Mouse (Mus musculus): Measurements from ENCODE around the gene Mpp4. TPM values are rescaled to one million over a fixed set of nuclear protein-coding genes. Genes with fewer than 3 reads are reported as not detected.

The Mpp4 gene
- polyA plus RNA-seq, 1 experiment from 2014 or later: 1.6 TPM

- Histone ChIP-seq H3K4me2 (ENCODE audit: low read depth, low read length) (no peak overlapping the region), H3K4me1 (ENCODE audit: control insufficient read depth, insufficient read depth, low read length) (no peaks in the 10 kb centered on the region), H3K27ac (ENCODE audit: low read depth, low read length) (no peak overlapping the region), H3K9ac (replicated peaks; ENCODE audit: low read depth, low read length) (no peak overlapping the region), H3K9me3 (ENCODE audit: control insufficient read depth, low read length) (no peaks in the 10 kb centered on the region), H3K27me3 (ENCODE audit: control insufficient read depth, insufficient read depth, low read length) (no peaks in the 10 kb centered on the region), H3K4me3 (ENCODE audit: low read depth, low read length) (no peak overlapping the region), H3K36me3 (ENCODE audit: control insufficient read depth, insufficient read depth, low read length) (peaks cover 26% of the 10 kb centered on the region; the same call in 1 of the 2 replicates)
- 92% methylated on average over 5 of the region's 5 CpGs for WGBS
- no peak for ATAC-seq (ENCODE audit: low read depth)
Measured at GRCm38 (mm10) chr1:59173023-59173422, 9.8 kb upstream of the Mpp4 start.

- Histone ChIP-seq H3K27me3 (ENCODE audit: control insufficient read depth, insufficient read depth, low read length) (no peaks in the 10 kb centered on the region), H3K36me3 (ENCODE audit: control insufficient read depth, insufficient read depth, low read length) (peaks cover 30% of the 10 kb centered on the region), H3K4me3 (ENCODE audit: low read depth, low read length) (no peak overlapping the region), H3K4me2 (ENCODE audit: low read depth, low read length) (no peak overlapping the region), H3K9me3 (ENCODE audit: control insufficient read depth, low read length) (no peaks in the 10 kb centered on the region), H3K9ac (replicated peaks; ENCODE audit: low read depth, low read length) (no peak overlapping the region), H3K27ac (ENCODE audit: low read depth, low read length) (no peak overlapping the region), H3K4me1 (ENCODE audit: control insufficient read depth, insufficient read depth, low read length) (no peaks in the 10 kb centered on the region)
- ATAC-seq (ENCODE audit: low read depth): no peak
- WGBS: 84% methylated on average over 5 of the region's 5 CpGs
Measured at GRCm38 (mm10) chr1:59171875-59172274, 8.7 kb upstream of the Mpp4 start.

- Histone ChIP-seq H3K9ac (replicated peaks; ENCODE audit: low read depth, low read length) (no peak overlapping the region), H3K27me3 (ENCODE audit: control insufficient read depth, insufficient read depth, low read length) (no peaks in the 10 kb centered on the region), H3K4me3 (ENCODE audit: low read depth, low read length) (no peak overlapping the region), H3K4me1 (ENCODE audit: control insufficient read depth, insufficient read depth, low read length) (no peaks in the 10 kb centered on the region), H3K4me2 (ENCODE audit: low read depth, low read length) (no peak overlapping the region), H3K9me3 (ENCODE audit: control insufficient read depth, low read length) (no peaks in the 10 kb centered on the region), H3K27ac (ENCODE audit: low read depth, low read length) (no peak overlapping the region), H3K36me3 (ENCODE audit: control insufficient read depth, insufficient read depth, low read length) (peaks cover 29% of the 10 kb centered on the region)
- WGBS: 89% methylated on average over 8 of the region's 8 CpGs
- no peak for ATAC-seq (ENCODE audit: low read depth)
Measured at GRCm38 (mm10) chr1:59170290-59170689, 7.1 kb upstream of the Mpp4 start.

GRCm38 (mm10) chr1:59169586-59169985, 6.4 kb upstream of the Mpp4 start:
- Histone ChIP-seq H3K9me3 (ENCODE audit: control insufficient read depth, low read length) (no peaks in the 10 kb centered on the region), H3K4me2 (ENCODE audit: low read depth, low read length) (no peak overlapping the region), H3K9ac (replicated peaks; ENCODE audit: low read depth, low read length) (no peak overlapping the region), H3K27me3 (ENCODE audit: control insufficient read depth, insufficient read depth, low read length) (no peaks in the 10 kb centered on the region), H3K4me3 (ENCODE audit: low read depth, low read length) (no peak overlapping the region), H3K36me3 (ENCODE audit: control insufficient read depth, insufficient read depth, low read length) (peaks cover 23% of the 10 kb centered on the region), H3K4me1 (ENCODE audit: control insufficient read depth, insufficient read depth, low read length) (no peaks in the 10 kb centered on the region), H3K27ac (ENCODE audit: low read depth, low read length) (no peak overlapping the region)
- 82% methylated on average over 6 of the region's 6 CpGs for WGBS
- ATAC-seq (ENCODE audit: low read depth): no peak

- ATAC-seq (ENCODE audit: low read depth): no peak
- no peaks in the 10 kb centered on the region for H3K4me1 ChIP-seq (ENCODE audit: control insufficient read depth, insufficient read depth, low read length)
- H3K27me3 ChIP-seq (ENCODE audit: control insufficient read depth, insufficient read depth, low read length): no peaks in the 10 kb centered on the region
- no peak overlapping the region for H3K4me2 ChIP-seq (ENCODE audit: low read depth, low read length)
- H3K36me3 ChIP-seq (ENCODE audit: control insufficient read depth, insufficient read depth, low read length): peaks cover 25% of the 10 kb centered on the region
- H3K27ac ChIP-seq (ENCODE audit: low read depth, low read length): no peak overlapping the region
- H3K9me3 ChIP-seq (ENCODE audit: control insufficient read depth, low read length): no peaks in the 10 kb centered on the region
- no peak overlapping the region for H3K4me3 ChIP-seq (ENCODE audit: low read depth, low read length)
- H3K9ac ChIP-seq (replicated peaks; ENCODE audit: low read depth, low read length): no peak overlapping the region
- WGBS: 89% methylated on average over 2 of the region's 2 CpGs
Measured at GRCm38 (mm10) chr1:59168556-59168955, 5.4 kb upstream of the Mpp4 start.

GRCm38 (mm10) chr1:59167654-59168425, 4.7 kb upstream of the Mpp4 start:
- Histone ChIP-seq H3K27ac (ENCODE audit: low read depth, low read length) (no peak overlapping the region), H3K4me1 (ENCODE audit: control insufficient read depth, insufficient read depth, low read length) (no peaks in the 10 kb centered on the region), H3K36me3 (ENCODE audit: control insufficient read depth, insufficient read depth, low read length) (peaks cover 30% of the 10 kb centered on the region), H3K4me2 (ENCODE audit: low read depth, low read length) (no peak overlapping the region), H3K9ac (replicated peaks; ENCODE audit: low read depth, low read length) (no peak overlapping the region), H3K27me3 (ENCODE audit: control insufficient read depth, insufficient read depth, low read length) (no peaks in the 10 kb centered on the region), H3K9me3 (ENCODE audit: control insufficient read depth, low read length) (no peaks in the 10 kb centered on the region), H3K4me3 (ENCODE audit: low read depth, low read length) (no peak overlapping the region)
- no peak for ATAC-seq (ENCODE audit: low read depth)
- 89% methylated on average over 4 of the region's 4 CpGs for WGBS

GRCm38 (mm10) chr1:59166232-59166905, 3.2 kb upstream of the Mpp4 start:
- Histone ChIP-seq H3K9me3 (ENCODE audit: control insufficient read depth, low read length) (no peaks in the 10 kb centered on the region), H3K27ac (ENCODE audit: low read depth, low read length) (no peak overlapping the region), H3K4me1 (ENCODE audit: control insufficient read depth, insufficient read depth, low read length) (no peaks in the 10 kb centered on the region), H3K4me3 (ENCODE audit: low read depth, low read length) (no peak overlapping the region), H3K4me2 (ENCODE audit: low read depth, low read length) (no peak overlapping the region), H3K27me3 (ENCODE audit: control insufficient read depth, insufficient read depth, low read length) (no peaks in the 10 kb centered on the region), H3K9ac (replicated peaks; ENCODE audit: low read depth, low read length) (no peak overlapping the region), H3K36me3 (ENCODE audit: control insufficient read depth, insufficient read depth, low read length) (peaks cover 24% of the 10 kb centered on the region)
- ATAC-seq (ENCODE audit: low read depth): no peak
- 89% methylated on average over 9 of the region's 9 CpGs for WGBS

- no peak overlapping the region for H3K4me2 ChIP-seq (ENCODE audit: low read depth, low read length)
- no peak for ATAC-seq (ENCODE audit: low read depth)
- peaks cover 22% of the 10 kb centered on the region for H3K36me3 ChIP-seq (ENCODE audit: control insufficient read depth, insufficient read depth, low read length)
- H3K4me3 ChIP-seq (ENCODE audit: low read depth, low read length): no peak overlapping the region
- no peaks in the 10 kb centered on the region for H3K4me1 ChIP-seq (ENCODE audit: control insufficient read depth, insufficient read depth, low read length)
- no peak overlapping the region for H3K27ac ChIP-seq (ENCODE audit: low read depth, low read length)
- WGBS: 77% methylated on average over 5 of the region's 5 CpGs
- no peaks in the 10 kb centered on the region for H3K27me3 ChIP-seq (ENCODE audit: control insufficient read depth, insufficient read depth, low read length)
- no peaks in the 10 kb centered on the region for H3K9me3 ChIP-seq (ENCODE audit: control insufficient read depth, low read length)
- H3K9ac ChIP-seq (replicated peaks; ENCODE audit: low read depth, low read length): no peak overlapping the region
Measured at GRCm38 (mm10) chr1:59163918-59164317, 729 bp upstream of the Mpp4 start.

- H3K9me3 ChIP-seq (ENCODE audit: control insufficient read depth, low read length): no peaks in the 10 kb centered on the region
- H3K27me3 ChIP-seq (ENCODE audit: control insufficient read depth, insufficient read depth, low read length): no peaks in the 10 kb centered on the region
- no peak for ATAC-seq (ENCODE audit: low read depth)
- no peak overlapping the region for H3K9ac ChIP-seq (replicated peaks; ENCODE audit: low read depth, low read length)
- H3K4me1 ChIP-seq (ENCODE audit: control insufficient read depth, insufficient read depth, low read length): no peaks in the 10 kb centered on the region
- no peak overlapping the region for H3K4me3 ChIP-seq (ENCODE audit: low read depth, low read length)
- H3K4me2 ChIP-seq (ENCODE audit: low read depth, low read length): no peak overlapping the region
- H3K27ac ChIP-seq (ENCODE audit: low read depth, low read length): no peak overlapping the region
- WGBS: 71% methylated on average over 8 of the region's 8 CpGs
- peaks cover 18% of the 10 kb centered on the region for H3K36me3 ChIP-seq (ENCODE audit: control insufficient read depth, insufficient read depth, low read length)
Measured at GRCm38 (mm10) chr1:59162309-59163024, 722 bp downstream of the Mpp4 start.

Measured in neural tube, embryonic 14.5 days (tissue).